Mouse (Mus musculus) lung, postnatal 0 days (tissue): Measurements from ENCODE around the gene Arhgap19.

Experiments used
- CTCF ChIP-seq: IDR thresholded peaks from 2 replicates; pipeline ENCODE4 v1.5.1; 2016; ENCODE audit warnings: antibody characterized with exemption, mild to moderate bottlenecking
- EP300 ChIP-seq: IDR thresholded peaks from 2 replicates; pipeline ENCODE4 v1.6.1; 2016; ENCODE audit warnings: antibody characterized with exemption, mild to moderate bottlenecking, control low read depth

GRCm38 (mm10) chr19:41828941-41829340 is 27.1 kb upstream of the Arhgap19 start:
- TF ChIP-seq CTCF: no peak
- no peak for TF ChIP-seq EP300
